Mouse (Mus musculus) spleen, adult 2 months (tissue): ENCODE data around the gene Glyctk.

Source experiments
- CTCF ChIP-seq: fragments of 200-500 bp; IDR thresholded peaks from 2 replicates; pipeline ENCODE4 v1.5.1; 2011; ENCODE audit warnings: mild to moderate bottlenecking, inconsistent platforms; ENCODE audit not compliant: insufficient read depth, insufficient read length, insufficient replicate concordance; ENCODE audit errors: extremely low read depth
- POLR2A ChIP-seq: fragments of 200-500 bp; IDR thresholded peaks from 2 replicates; pipeline ENCODE4 v1.6.1; 2011; ENCODE audit warnings: low read depth, low read length, inconsistent platforms

- no peak for TF ChIP-seq POLR2A
- no peak for TF ChIP-seq CTCF
Observed at GRCm38 (mm10) chr9:106139763-106140162, 18.2 kb downstream of the Glyctk start.
